Comparison of ENCODE assay signal across 8 mouse cellular contexts in genomic region chr11:89058515-89059270, GRCm38 (mm10). TPM values are rescaled to one million over a fixed set of nuclear protein-coding genes. Genes with fewer than 3 reads are reported as not detected.
DNase-seq lines count a peak whose midpoint lies in the region; ATAC-seq and TF ChIP-seq lines count a peak whose summit lies in the region.

No protein-coding gene starts in this region.

- H3K9ac ChIP-seq in ES-Bruce4 (ENCODE audit: low read depth, poor library complexity, severe bottlenecking), result 0 out of 2 replicates have a peak overlapping the region, but pooled peaks have one; percentile 77
- 0 out of 2 replicates have a peak overlapping the region, but pooled peaks have one; percentile 5 for H3K9ac ChIP-seq in forebrain, embryonic 12.5 days
- peak overlapping the region; percentile 55; the same call in 1 of the 2 replicates for H3K9ac ChIP-seq in midbrain, embryonic 15.5 days

- H3K4me2 ChIP-seq in forebrain, embryonic 12.5 days, result peak overlapping the region; percentile 95
- H3K4me2 ChIP-seq in midbrain, embryonic 15.5 days, result peak overlapping the region; percentile 59

- TF ChIP-seq CTCF in ES-Bruce4 (IDR thresholded peaks at IDR 0.05; ENCODE audit: low read depth, low read length), result peak; percentile 50

- no peak for TF ChIP-seq POLR2A in ES-Bruce4 (IDR thresholded peaks at IDR 0.05; ENCODE audit: insufficient read depth, low read length)

- peak; percentile 73 for DNase-seq in CD4-positive, CD25-positive, alpha-beta regulatory T cell, adult 2 months (ENCODE audit: low read depth, low spot score)
- peak; percentile 12 to 51 for DNase-seq in kidney, postnatal 36 days
- no peak for DNase-seq in urinary bladder, postnatal 10 days (ENCODE audit: low spot score)
- DNase-seq in urinary bladder, adult 18-20 months (ENCODE audit: low spot score in 2 of 2), result no peak

- no peak for TF ChIP-seq EP300 in ES-Bruce4 (IDR thresholded peaks at IDR 0.05; ENCODE audit: insufficient read depth, low read depth, low read length)

- no peaks in the 10 kb centered on the region for H3K9me3 ChIP-seq in ES-Bruce4 (replicated peaks; ENCODE audit: control insufficient read depth, insufficient read depth, low read length, poor library complexity, severe bottlenecking)
- no peaks in the 10 kb centered on the region for H3K9me3 ChIP-seq in forebrain, embryonic 12.5 days
- H3K9me3 ChIP-seq in midbrain, embryonic 15.5 days, result no peaks in the 10 kb centered on the region

- ATAC-seq in CD4-positive, CD25-positive, alpha-beta regulatory T cell, adult 4 months, result no peak
- ATAC-seq in forebrain, embryonic 12.5 days (ENCODE audit: low FRiP score), result no peak
- no peak for ATAC-seq in midbrain, embryonic 15.5 days (replicated peaks)

- peaks cover 34% of the 10 kb centered on the region for H3K36me3 ChIP-seq in ES-Bruce4 (ENCODE audit: control insufficient read depth, insufficient read depth, low read length, poor library complexity, severe bottlenecking)
- H3K36me3 ChIP-seq in forebrain, embryonic 12.5 days (replicated peaks), result no peaks in the 10 kb centered on the region; the same call in 1 of the 2 replicates
- H3K36me3 ChIP-seq in midbrain, embryonic 15.5 days (replicated peaks), result no peaks in the 10 kb centered on the region; the same call in 1 of the 2 replicates

- H3K4me3 ChIP-seq in ES-Bruce4 (ENCODE audit: low read depth, low read length), result peak overlapping the region; percentile 45
- H3K4me3 ChIP-seq in forebrain, embryonic 12.5 days (replicated peaks), result peak overlapping the region; percentile 66
- H3K4me3 ChIP-seq in midbrain, embryonic 15.5 days, result peak overlapping the region; percentile 62

- H3K27me3 ChIP-seq in ES-Bruce4 (ENCODE audit: control insufficient read depth, insufficient read depth, low read length, poor library complexity, severe bottlenecking), result no peaks in the 10 kb centered on the region
- H3K27me3 ChIP-seq in forebrain, embryonic 12.5 days, result no peaks in the 10 kb centered on the region
- H3K27me3 ChIP-seq in midbrain, embryonic 15.5 days (replicated peaks), result no peaks in the 10 kb centered on the region

- no peaks in the 10 kb centered on the region for H3K4me1 ChIP-seq in ES-Bruce4 (ENCODE audit: control insufficient read depth, insufficient read depth, low read length)
- H3K4me1 ChIP-seq in forebrain, embryonic 12.5 days, result peaks cover 28% of the 10 kb centered on the region
- peaks cover 34% of the 10 kb centered on the region for H3K4me1 ChIP-seq in midbrain, embryonic 15.5 days

- 75% methylated on average over 11 of the region's 11 CpGs for WGBS in forebrain, embryonic 12.5 days
- 75% methylated on average over 11 of the region's 11 CpGs for WGBS in midbrain, embryonic 15.5 days

- no peak overlapping the region for H3K27ac ChIP-seq in ES-Bruce4 (ENCODE audit: insufficient read depth, low read length)
- no peak overlapping the region for H3K27ac ChIP-seq in forebrain, embryonic 12.5 days
- H3K27ac ChIP-seq in midbrain, embryonic 15.5 days, result no peak overlapping the region

RNA-seq across cellular contexts. Expression of gene Dgke, which starts 8.0 kb away (rescaled TPM):
- 1 to 10 TPM; 4.6 to 7.3 TPM for polyA plus RNA-seq in CD4-positive, CD25-positive, alpha-beta regulatory T cell, adult 4 months (2017; shearing (Covaris generic))
- 11.3 and 12.8 TPM in 2 replicates for polyA plus RNA-seq in ES-Bruce4 (2011; ENCODE audit: insufficient read depth, insufficient read length, low read depth, missing spikeins)
- 7.4 and 9.2 TPM in 2 replicates for polyA plus RNA-seq in forebrain, embryonic 12.5 days (2016; fragmentation: Nextera tagmentation; extraction: Ambion mirVana)
- polyA plus RNA-seq in midbrain, embryonic 15.5 days (2015; fragmentation: Nextera tagmentation; extraction: Ambion mirVana), result 18.9 and 19.7 TPM in 2 replicates

RNA-seq across cellular contexts. Expression of gene Gm525, which starts 14.9 kb away (rescaled TPM):
- polyA plus RNA-seq in CD4-positive, CD25-positive, alpha-beta regulatory T cell, adult 4 months (2017; shearing (Covaris generic)), result not detected
- not detected in 2 replicates for polyA plus RNA-seq in ES-Bruce4 (2011; ENCODE audit: insufficient read depth, insufficient read length, low read depth, missing spikeins)
- not detected in 2 replicates for polyA plus RNA-seq in forebrain, embryonic 12.5 days (2016; fragmentation: Nextera tagmentation; extraction: Ambion mirVana)
- not detected in 2 replicates for polyA plus RNA-seq in midbrain, embryonic 15.5 days (2015; fragmentation: Nextera tagmentation; extraction: Ambion mirVana)

RNA-seq across cellular contexts. Expression of gene Trim25, which starts 59.5 kb away (rescaled TPM):
- polyA plus RNA-seq in CD4-positive, CD25-positive, alpha-beta regulatory T cell, adult 4 months (2017; shearing (Covaris generic)), result 10 to 100 TPM; 14.0 to 25.6 TPM
- 47.3 and 49.9 TPM in 2 replicates for polyA plus RNA-seq in ES-Bruce4 (2011; ENCODE audit: insufficient read depth, insufficient read length, low read depth, missing spikeins)
- polyA plus RNA-seq in forebrain, embryonic 12.5 days (2016; fragmentation: Nextera tagmentation; extraction: Ambion mirVana), result 2.3 and 3.7 TPM in 2 replicates
- polyA plus RNA-seq in midbrain, embryonic 15.5 days (2015; fragmentation: Nextera tagmentation; extraction: Ambion mirVana), result 4.7 and 5.4 TPM in 2 replicates

Comparison
In these comparisons a context has a peak if more than half of its experiments do, and no peak if none do; other contexts are left out.
1. DNase-seq: peak in CD4-positive, CD25-positive, alpha-beta regulatory T cell, adult 2 months (single experiment) and kidney, postnatal 36 days (2 of 2); none in urinary bladder, postnatal 10 days (single experiment) and urinary bladder, adult 18-20 months (0 of 2).
2. H3K9ac ChIP-seq: peak in every context shown above with its lines; median percentile 77 in ES-Bruce4; 55 in midbrain, embryonic 15.5 days; 5 in forebrain, embryonic 12.5 days.
3. Peak in every context shown above with its lines, with median percentiles within 50 percentile points of each other: H3K4me3 ChIP-seq.